Mouse (Mus musculus) olfactory bulb, adult 2 months (tissue): ENCODE data around the gene Fam83f. TPM values are rescaled to one million over a fixed set of nuclear protein-coding genes. Genes with fewer than 3 reads are reported as not detected.

ENCODE experiments used
- H3K27ac ChIP-seq: fragments of 200-500 bp; 2 replicates; pipeline ENCODE4 v1.5.1; 2012; ENCODE audit warnings: low read depth, low read length; ENCODE audit not compliant: insufficient read depth
- H3K4me1 ChIP-seq: fragments of 200-500 bp; 2 replicates; pipeline ENCODE4 v1.6.1; 2012; ENCODE audit warnings: low read length; ENCODE audit not compliant: control insufficient read depth, insufficient read depth
- H3K4me3 ChIP-seq: fragments of 200-500 bp; 2 replicates; pipeline ENCODE4 v1.5.1; 2012; ENCODE audit warnings: mild to moderate bottlenecking, low read depth, low read length, moderate library complexity; ENCODE audit not compliant: insufficient read depth
- CTCF ChIP-seq: fragments of 200-500 bp; IDR thresholded peaks from 2 replicates; pipeline ENCODE4 v1.5.1; 2012; ENCODE audit warnings: low read depth, mild to moderate bottlenecking, low read length, moderate library complexity; ENCODE audit not compliant: insufficient read depth
- POLR2A ChIP-seq: fragments of 200-500 bp; IDR thresholded peaks from 2 replicates; pipeline ENCODE4 v1.6.1; 2012; ENCODE audit warnings: mild to moderate bottlenecking, low read depth, low read length, moderate library complexity; ENCODE audit not compliant: insufficient read depth
- WGBS: fragments of 180-500 bp; shearing (Covaris S2); methylation state at CpG from one replicate; pipeline ENCODE4 v1.1.7; 2018; 5-methylcytosine and 5-hydroxymethylcytosine counted together
- polyA plus RNA-seq: library from polyadenylated mRNA; stranded (reverse); fragments of >200 nt; gene quantifications from 2 replicates; pipeline ENCODE4 v1.2.4, GENCODE M21; 2012; ENCODE audit warnings: low replicate concordance; ENCODE audit not compliant: missing spikeins, insufficient read depth, insufficient read length

The Fam83f gene
- polyA plus RNA-seq, 1 experiment, result not detected

- no peak for TF ChIP-seq POLR2A
- Histone ChIP-seq H3K4me3 (no peak overlapping the region), H3K4me1 (peaks cover 2% of the 10 kb centered on the region; the same call in 1 of the 2 replicates), H3K27ac (no peak overlapping the region)
- 5% methylated on average over 5 of the region's 5 CpGs for WGBS
These were observed 38.6 kb downstream of the Fam83f start for GRCm38 (mm10) chr15:80710257-80710607.

- Histone ChIP-seq H3K27ac (peak within 1 kb of the TSS; percentile 100), H3K4me1 (peaks cover 2% of the 10 kb centered on the region; the same call in 1 of the 2 replicates), H3K4me3 (peak within 1 kb of the TSS; percentile 86)
- TF ChIP-seq POLR2A (peak; percentile 95), CTCF (no peak)
- under 1% methylated on average over 39 of the region's 39 CpGs for WGBS
These were observed 39.1 kb downstream of the Fam83f start, which contains the start of gene Tnrc6b for GRCm38 (mm10) chr15:80710608-80711363. Gene Tnrc6b (plus strand): TSS chr15:80711313.

GRCm38 (mm10) chr15:80711401-80712151, 39.9 kb downstream of the Fam83f start:
- Histone ChIP-seq H3K4me1 (peaks cover 3% of the 10 kb centered on the region; the same call in 1 of the 2 replicates), H3K4me3 (peak overlapping the region; percentile 86), H3K27ac (peak overlapping the region; percentile 83)
- WGBS, result under 1% methylated on average over 102 of the region's 106 CpGs
- TF ChIP-seq CTCF (no peak), POLR2A (0 out of 2 replicates have a peak, but pooled peaks have one; percentile 29)

GRCm38 (mm10) chr15:80714299-80714698, 42.7 kb downstream of the Fam83f start:
- 80% methylated on average over 4 of the region's 4 CpGs for WGBS
- Histone ChIP-seq H3K4me3 (no peak overlapping the region), H3K4me1 (peaks cover 9% of the 10 kb centered on the region)

GRCm38 (mm10) chr15:80716631-80717135, 45.0 kb downstream of the Fam83f start:
- 68% methylated on average over 8 of the region's 8 CpGs for WGBS
- TF ChIP-seq CTCF, result no peak
- Histone ChIP-seq H3K4me1 (peaks cover 12% of the 10 kb centered on the region), H3K27ac (no peak overlapping the region), H3K4me3 (no peak overlapping the region)

More at GRCm38 (mm10) chr15:80714299-80714698, 42.7 kb downstream of the Fam83f start:
- TF ChIP-seq CTCF (no peak), POLR2A (no peak)
- H3K27ac ChIP-seq, result no peak overlapping the region

GRCm38 (mm10) chr15:80717431-80717830, 45.8 kb downstream of the Fam83f start:
- TF ChIP-seq CTCF (no peak), POLR2A (no peak)
- WGBS, result 24% methylated on average over 1 of the region's 1 CpGs
- H3K27ac ChIP-seq, result no peak overlapping the region
- no peak overlapping the region for H3K4me3 ChIP-seq
- H3K4me1 ChIP-seq, result peaks cover 13% of the 10 kb centered on the region

- H3K4me3 ChIP-seq, result no peak overlapping the region
- TF ChIP-seq CTCF, result no peak
- no peak for TF ChIP-seq POLR2A
- 88% methylated on average over 5 of the region's 5 CpGs for WGBS
- no peak overlapping the region for H3K27ac ChIP-seq
- peaks cover 18% of the 10 kb centered on the region for H3K4me1 ChIP-seq
These were observed 48.6 kb downstream of the Fam83f start for GRCm38 (mm10) chr15:80720249-80720648.

GRCm38 (mm10) chr15:80721861-80722260, 50.2 kb downstream of the Fam83f start:
- peaks cover 14% of the 10 kb centered on the region for H3K4me1 ChIP-seq
- 61% methylated on average over 6 of the region's 6 CpGs for WGBS
- H3K27ac ChIP-seq, result no peak overlapping the region
- no peak for TF ChIP-seq CTCF
- TF ChIP-seq POLR2A, result no peak
- no peak overlapping the region for H3K4me3 ChIP-seq

- no peak overlapping the region for H3K4me3 ChIP-seq
- WGBS, result 32% methylated on average over 3 of the region's 3 CpGs
- H3K4me1 ChIP-seq, result peaks cover 13% of the 10 kb centered on the region
- no peak overlapping the region for H3K27ac ChIP-seq
- TF ChIP-seq CTCF, result no peak
- no peak for TF ChIP-seq POLR2A
These were observed 50.7 kb downstream of the Fam83f start for GRCm38 (mm10) chr15:80722366-80722765.
